Mouse (Mus musculus) limb, embryonic 10.5 days (tissue): ENCODE data around the gene Phlda3. TPM values are rescaled to one million over a fixed set of nuclear protein-coding genes. Genes with fewer than 3 reads are reported as not detected.

Experiments used
- DNase-seq: peaks from one replicate; pipeline ENCODE4 v3.0.0-alpha.2; 2017; ENCODE audit warnings: low spot score
- H3K27ac ChIP-seq: fragments of 300-500 bp; sonication (generic); 2 replicates; pipeline ENCODE4 v1.5.1; 2016; ENCODE audit warnings: mild to moderate bottlenecking
- H3K27me3 ChIP-seq: fragments of 300-500 bp; sonication (generic); 2 replicates; pipeline ENCODE4 v1.6.1; 2016; ENCODE audit warnings: low read depth, mild to moderate bottlenecking; ENCODE audit not compliant: poor library complexity, severe bottlenecking
- H3K36me3 ChIP-seq: fragments of 300-500 bp; sonication (generic); 2 replicates; pipeline ENCODE4 v1.6.1; 2016; ENCODE audit warnings: mild to moderate bottlenecking, moderate library complexity
- H3K4me1 ChIP-seq: fragments of 300-500 bp; sonication (generic); 2 replicates; pipeline ENCODE4 v1.6.1; 2016
- H3K4me3 ChIP-seq: fragments of 300-500 bp; sonication (generic); 2 replicates; pipeline ENCODE4 v1.5.1; 2016; ENCODE audit warnings: mild to moderate bottlenecking, moderate library complexity
- H3K9me3 ChIP-seq: fragments of 300-500 bp; sonication (generic); replicated peaks from 2 replicates; pipeline ENCODE4 v1.6.1; 2016; ENCODE audit warnings: mild to moderate bottlenecking
- WGBS: fragments of 180-500 bp; shearing (Covaris S2); methylation state at CpG from one replicate; pipeline ENCODE4 v1.1.7; 2016; 5-methylcytosine and 5-hydroxymethylcytosine counted together
- polyA plus RNA-seq: library from polyadenylated mRNA; unstranded; fragments of >200 nt; fragmentation: Nextera tagmentation; extraction: Ambion mirVana; gene quantifications from 2 replicates; pipeline ENCODE4 v1.2.1, GENCODE M21; 2016

Gene Phlda3
- polyA plus RNA-seq, 1 experiment from 2014 or later = 33.0 TPM

DNA sequence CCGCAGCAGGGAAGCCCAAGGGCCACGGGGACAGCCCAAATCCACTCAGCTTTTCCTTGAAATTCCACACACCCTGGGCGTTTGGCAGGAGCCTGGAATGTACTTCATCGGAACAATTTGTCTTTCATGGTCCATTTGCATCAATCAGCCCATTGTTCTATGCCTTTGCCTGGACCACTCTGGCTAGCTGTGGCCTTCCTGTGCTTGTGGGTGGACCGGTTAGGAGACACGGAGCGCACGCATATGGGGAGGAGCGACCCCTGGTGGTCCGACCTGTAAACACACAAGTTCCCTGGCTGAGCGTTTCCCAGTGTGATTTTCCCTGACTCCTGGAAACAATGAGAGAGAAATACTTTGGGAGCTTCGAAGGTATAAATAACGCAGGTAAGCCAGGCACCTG lies 15.3 kb downstream of the Phlda3 start:
- H3K27ac ChIP-seq = peak overlapping the region; percentile 57; the same call in 1 of the 2 replicates
- H3K36me3 ChIP-seq = no peaks in the 10 kb centered on the region
- H3K9me3 ChIP-seq = no peaks in the 10 kb centered on the region
- H3K4me3 ChIP-seq = no peak overlapping the region
- H3K4me1 ChIP-seq = peaks cover 34% of the 10 kb centered on the region
- H3K27me3 ChIP-seq = peaks cover 6% of the 10 kb centered on the region; the same call in 1 of the 2 replicates
- DNase-seq = peak; percentile 88
- 19% methylated on average over 13 of the region's 13 CpGs for WGBS

DNA sequence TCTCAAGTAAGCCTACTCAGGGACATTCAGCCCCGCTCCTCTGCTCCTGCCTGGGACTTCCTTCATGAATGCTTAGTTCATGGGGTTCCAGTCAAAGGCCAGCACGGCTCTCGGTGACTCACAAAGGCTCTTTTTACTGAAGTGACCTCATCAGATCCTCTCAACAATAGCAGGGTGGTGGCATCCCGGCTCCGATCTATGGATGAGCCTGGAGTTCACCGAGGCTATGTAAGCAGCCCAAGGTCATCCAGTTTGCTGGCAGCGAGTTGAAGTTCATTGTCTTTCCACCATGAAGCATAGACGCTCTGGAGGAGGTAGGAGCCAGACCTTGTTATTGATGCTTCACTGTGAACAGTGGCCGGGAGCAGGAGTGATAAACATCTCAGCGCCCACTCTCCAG lies 16.9 kb downstream of the Phlda3 start:
- Histone ChIP-seq H3K9me3 (no peaks in the 10 kb centered on the region), H3K27me3 (peaks cover 6% of the 10 kb centered on the region; the same call in 1 of the 2 replicates), H3K27ac (no peak overlapping the region), H3K4me3 (no peak overlapping the region), H3K4me1 (peaks cover 29% of the 10 kb centered on the region), H3K36me3 (no peaks in the 10 kb centered on the region)
- WGBS = 74% methylated on average over 10 of the region's 10 CpGs
- no peak for DNase-seq

DNA sequence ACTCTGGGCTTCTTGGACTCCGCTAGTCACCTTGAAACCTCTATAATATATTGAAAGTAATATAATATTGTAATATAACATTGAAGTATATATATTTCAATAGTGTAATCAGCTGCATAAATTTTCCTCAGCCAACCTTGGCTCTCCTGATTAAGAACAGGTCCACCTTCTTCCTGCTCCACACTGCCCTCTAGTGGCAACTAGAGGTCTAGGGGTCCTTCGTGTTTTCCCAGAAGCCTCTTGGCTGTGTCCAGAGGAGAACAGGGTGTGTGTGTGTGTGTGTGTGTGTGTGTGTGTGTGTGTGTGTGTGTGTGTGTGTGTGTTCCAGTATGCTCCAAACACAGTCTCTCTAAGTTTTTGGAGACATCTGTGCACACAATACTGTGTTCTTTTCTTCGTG lies 21.9 kb downstream of the Phlda3 start:
- 0 out of 2 replicates have a peak, but pooled peaks cover 3% of the 10 kb centered on the region for H3K27me3 ChIP-seq
- 49% methylated on average over 3 of the region's 3 CpGs for whole genome bisulfite sequencing
- peak; percentile 85 for DNase-seq
- no peaks in the 10 kb centered on the region for H3K36me3 ChIP-seq
- no peak overlapping the region for H3K4me3 ChIP-seq
- H3K9me3 ChIP-seq = no peaks in the 10 kb centered on the region
- peaks cover 13% of the 10 kb centered on the region for H3K4me1 ChIP-seq
- no peak overlapping the region for H3K27ac ChIP-seq

DNA sequence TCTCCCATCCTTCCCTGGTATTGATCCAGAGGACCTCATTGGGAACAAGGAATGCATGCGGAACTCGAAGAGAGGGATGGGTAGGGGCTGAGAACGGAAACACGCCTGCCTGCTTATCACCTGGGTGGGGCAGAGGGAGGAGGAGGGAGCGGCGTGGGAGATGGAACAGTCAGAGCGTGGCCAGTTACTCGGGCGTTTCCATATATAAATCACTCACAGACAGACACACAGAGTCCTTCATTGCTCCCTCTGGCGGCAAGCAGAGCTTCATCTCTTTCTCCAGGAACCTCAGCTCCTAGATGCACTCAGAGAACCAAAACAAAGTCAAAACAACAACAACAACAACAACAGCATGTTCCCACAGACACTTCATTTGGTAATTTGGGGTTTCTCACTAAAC lies 22.8 kb downstream of the Phlda3 start:
- Histone ChIP-seq H3K36me3 (no peaks in the 10 kb centered on the region), H3K4me1 (peaks cover 21% of the 10 kb centered on the region), H3K9me3 (no peaks in the 10 kb centered on the region), H3K27me3 (0 out of 2 replicates have a peak, but pooled peaks cover 11% of the 10 kb centered on the region), H3K27ac (no peak overlapping the region), H3K4me3 (no peak overlapping the region)
- WGBS = 23% methylated on average over 10 of the region's 10 CpGs
- DNase-seq = no peak

DNA sequence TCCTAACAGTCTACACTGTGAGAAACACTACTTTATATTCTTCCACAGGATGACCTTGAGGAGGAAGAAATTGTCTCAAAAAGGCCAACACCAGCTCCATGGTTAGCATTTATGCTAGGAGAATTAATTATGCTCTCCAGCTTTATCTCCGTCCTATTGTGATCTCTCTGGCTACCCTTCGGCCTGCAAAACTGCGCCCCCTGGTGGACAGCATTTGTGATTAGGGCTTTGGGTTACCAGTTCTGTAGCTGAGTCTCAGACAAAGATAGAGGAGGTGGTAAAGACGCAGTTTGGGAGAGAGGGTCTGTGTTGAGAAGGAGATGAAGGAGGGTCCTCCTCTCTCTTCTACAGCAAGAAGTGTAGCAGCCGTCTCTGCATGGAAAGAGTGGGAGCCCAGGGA lies 23.9 kb downstream of the Phlda3 start:
- no peaks in the 10 kb centered on the region for H3K9me3 ChIP-seq

DNA sequence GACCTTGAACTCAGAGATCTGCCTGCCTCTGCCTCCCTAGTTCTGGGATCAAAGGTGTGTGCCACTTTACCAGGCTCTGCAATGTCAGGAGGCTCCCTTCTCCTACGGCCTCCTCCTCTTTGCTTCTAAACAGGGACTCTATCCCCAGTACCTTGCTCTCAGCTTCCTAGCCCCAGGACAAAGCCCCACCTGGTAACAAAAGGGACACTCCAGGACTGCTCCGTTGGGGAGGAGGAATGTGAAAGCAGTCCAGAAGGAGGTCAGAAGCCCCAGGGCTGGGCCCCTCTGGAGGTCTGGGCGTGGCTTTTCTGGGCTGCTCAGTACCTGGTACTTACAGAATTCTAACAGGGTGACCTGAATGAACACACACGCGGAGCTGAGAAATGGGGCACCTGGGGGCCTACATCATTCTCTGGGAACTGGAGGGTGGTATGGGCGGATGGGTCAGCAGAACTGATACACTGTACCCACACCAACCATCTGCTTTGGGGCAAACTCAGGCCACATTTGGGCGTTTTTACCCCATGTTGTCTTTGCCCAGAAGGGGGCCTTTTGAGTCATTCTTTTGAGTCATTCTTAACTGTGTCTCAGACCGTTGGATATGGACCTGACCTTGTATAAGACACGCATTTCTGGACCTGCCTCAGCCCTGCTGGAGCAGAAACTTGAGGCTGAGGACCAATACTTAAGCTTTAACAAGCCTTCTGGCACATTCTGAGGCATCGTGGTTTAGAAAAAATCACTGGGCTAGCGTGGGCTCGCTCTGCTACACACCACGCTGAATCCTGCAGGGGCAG lies 26.4 kb downstream of the Phlda3 start:
- Histone ChIP-seq H3K27ac (no peak overlapping the region), H3K4me3 (no peak overlapping the region), H3K4me1 (peaks cover 36% of the 10 kb centered on the region), H3K36me3 (no peaks in the 10 kb centered on the region), H3K9me3 (no peaks in the 10 kb centered on the region), H3K27me3 (peaks cover 36% of the 10 kb centered on the region)
- 69% methylated on average over 13 of the region's 13 CpGs for WGBS
- no peak for DNase-seq

More for the DNA sequence above, 23.9 kb downstream of the Phlda3 start:
- DNase-seq = peak; percentile 90
- peaks cover 22% of the 10 kb centered on the region for H3K27me3 ChIP-seq
- H3K36me3 ChIP-seq = no peaks in the 10 kb centered on the region
- 10% methylated on average over 5 of the region's 5 CpGs for whole genome bisulfite sequencing
- no peak overlapping the region for H3K27ac ChIP-seq
- peaks cover 32% of the 10 kb centered on the region for H3K4me1 ChIP-seq
- no peak overlapping the region for H3K4me3 ChIP-seq

DNA sequence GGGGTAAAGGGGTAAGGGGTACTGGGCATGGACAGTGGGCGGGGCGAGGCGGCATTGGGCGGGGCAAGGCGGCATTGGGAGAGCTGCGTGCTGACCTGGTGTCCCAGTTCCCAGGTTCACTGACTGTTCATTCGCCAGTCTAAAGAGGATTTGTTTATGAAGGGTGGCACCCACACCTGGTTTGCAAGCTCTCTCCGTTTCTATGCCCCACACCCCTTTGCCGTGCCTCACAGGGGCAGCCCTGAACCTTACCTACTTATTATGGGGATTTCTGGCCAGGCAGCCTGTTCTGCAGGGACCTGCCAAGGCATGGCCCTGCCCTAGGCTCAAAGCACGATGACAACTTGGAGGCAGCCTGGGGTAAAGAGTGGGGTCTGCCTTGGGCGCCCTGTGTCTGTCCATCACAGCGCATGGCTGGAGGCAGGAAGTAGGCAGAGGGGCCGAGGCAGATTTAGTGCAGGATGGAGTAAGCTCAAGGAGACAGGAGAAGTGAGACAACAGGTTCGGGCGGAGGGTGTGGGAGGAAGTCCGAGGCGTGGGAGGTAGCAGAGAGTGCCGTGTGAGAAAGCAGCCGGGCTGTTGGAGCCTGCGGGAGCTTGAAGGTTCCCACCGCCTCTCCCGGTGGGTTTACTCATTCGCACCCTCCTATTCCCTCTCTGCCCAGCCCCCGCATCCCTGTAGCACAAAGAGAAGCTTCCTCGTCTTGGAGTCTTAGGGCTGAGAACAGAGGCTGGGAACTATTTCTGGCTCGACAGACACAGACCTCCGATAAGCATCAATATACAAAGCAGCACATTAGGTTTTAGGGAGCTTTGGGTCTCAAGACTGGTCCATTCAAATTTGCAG lies 27.7 kb downstream of the Phlda3 start:
- H3K36me3 ChIP-seq = no peaks in the 10 kb centered on the region
- 9% methylated on average over 27 of the region's 27 CpGs for WGBS
- peak overlapping the region; percentile 39 for H3K4me3 ChIP-seq
- DNase-seq = peak; percentile 58
- peaks cover 36% of the 10 kb centered on the region for H3K27me3 ChIP-seq
- H3K9me3 ChIP-seq = no peaks in the 10 kb centered on the region
- H3K27ac ChIP-seq = peak overlapping the region; percentile 32
- peaks cover 34% of the 10 kb centered on the region for H3K4me1 ChIP-seq

DNA sequence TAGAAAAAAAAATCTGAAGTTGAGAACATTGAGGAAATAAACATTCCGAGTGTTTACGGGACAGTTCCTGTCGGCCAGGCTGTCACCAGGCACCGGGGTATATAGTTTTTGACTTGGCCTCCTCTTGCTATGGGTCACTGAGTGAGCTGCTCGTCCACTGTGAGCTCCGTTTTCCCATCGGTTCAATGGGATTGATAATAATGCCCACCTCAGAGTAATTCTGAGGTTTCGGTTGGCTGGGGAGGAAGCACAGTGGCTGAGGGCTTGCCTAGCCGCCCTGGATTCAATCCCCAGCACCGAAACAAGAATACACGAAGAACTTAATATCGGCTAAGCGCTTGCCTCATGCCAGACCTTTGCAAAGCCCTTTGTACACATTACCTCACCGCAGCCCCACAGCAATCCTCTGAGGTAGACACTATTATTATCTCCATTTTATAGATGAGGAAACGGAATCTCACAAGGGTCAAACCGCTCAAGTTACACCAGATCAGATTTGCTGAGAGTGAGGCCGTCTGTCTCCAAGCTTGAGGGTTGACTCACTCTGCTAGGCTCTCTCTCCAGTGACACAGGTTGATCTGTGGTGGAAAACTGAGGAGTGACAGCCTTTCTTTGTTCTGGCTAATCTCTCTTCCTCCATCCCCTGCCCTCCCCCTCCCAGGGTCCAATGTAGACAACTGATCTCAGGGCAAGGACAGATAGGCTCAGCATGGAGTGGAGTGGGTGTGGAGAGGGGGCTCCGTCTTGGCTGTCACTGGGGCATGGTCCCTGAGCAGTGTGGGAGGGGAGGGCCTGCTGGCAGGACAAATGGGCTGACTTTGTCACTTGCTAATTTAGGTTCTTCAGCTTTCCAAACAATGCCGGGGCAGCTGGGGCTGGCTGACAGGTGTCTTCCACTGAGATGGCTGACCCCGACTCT lies 28.6 kb downstream of the Phlda3 start:
- H3K36me3 ChIP-seq = no peaks in the 10 kb centered on the region
- peak overlapping the region; percentile 39 for H3K4me3 ChIP-seq
- peaks cover 36% of the 10 kb centered on the region for H3K27me3 ChIP-seq
- 37% methylated on average over 20 of the region's 20 CpGs for WGBS
- H3K4me1 ChIP-seq = peaks cover 39% of the 10 kb centered on the region
- no peak for DNase-seq
- H3K9me3 ChIP-seq = no peaks in the 10 kb centered on the region
- peak overlapping the region; percentile 40 for H3K27ac ChIP-seq

DNA sequence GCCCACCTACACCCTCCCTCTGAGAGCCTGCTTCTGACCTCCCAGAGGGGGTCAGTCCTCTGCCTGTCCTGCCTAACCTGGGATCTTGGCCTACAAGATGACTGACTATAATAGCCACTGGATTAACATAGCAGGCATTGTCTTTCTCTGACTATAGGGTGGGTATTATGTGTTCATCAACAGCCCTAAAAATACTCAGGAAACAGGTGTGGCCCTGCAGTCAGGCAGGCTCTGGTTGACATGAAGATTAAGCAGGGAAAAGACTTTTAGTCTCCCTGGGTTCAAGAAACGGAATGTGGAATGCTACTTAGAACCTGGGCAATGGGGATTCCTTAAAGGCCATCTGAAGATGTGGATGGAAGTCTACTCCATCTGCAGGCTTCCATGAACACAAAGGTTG lies 32.6 kb downstream of the Phlda3 start:
- WGBS = 67% methylated on average over 1 of the region's 1 CpGs
- H3K4me1 ChIP-seq = peaks cover 48% of the 10 kb centered on the region
- no peaks in the 10 kb centered on the region for H3K9me3 ChIP-seq
- H3K27me3 ChIP-seq = peaks cover 30% of the 10 kb centered on the region
- H3K36me3 ChIP-seq = no peaks in the 10 kb centered on the region
- no peak overlapping the region for H3K4me3 ChIP-seq
- H3K27ac ChIP-seq = 0 out of 2 replicates have a peak overlapping the region, but pooled peaks have one; percentile 27
- DNase-seq = no peak

DNA sequence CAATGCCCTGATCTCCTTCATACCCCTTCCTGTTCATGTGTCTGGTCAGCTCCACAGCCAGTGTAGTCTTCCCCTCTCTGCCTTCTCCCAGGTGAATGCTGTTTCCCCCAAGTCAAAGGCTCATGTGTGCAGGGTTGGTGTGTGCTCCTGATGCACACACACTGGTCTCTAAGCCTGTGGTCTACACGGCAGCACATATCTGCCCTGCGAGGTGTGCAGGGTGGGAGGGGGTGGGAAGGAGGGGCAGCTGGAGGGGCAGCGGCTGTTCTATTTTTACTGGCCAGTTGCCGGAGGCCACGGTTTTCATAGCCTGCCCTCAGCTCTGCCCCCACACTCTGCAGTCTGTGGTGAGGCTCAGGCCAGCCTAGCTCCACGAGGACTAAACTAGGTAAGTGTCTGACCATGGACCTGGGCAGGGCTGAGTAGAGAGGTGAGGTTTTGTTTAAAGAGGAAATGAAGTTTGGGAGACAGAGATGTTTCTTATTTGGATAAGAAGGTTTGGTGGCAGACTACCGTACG lies 33.2 kb downstream of the Phlda3 start:
- 55% methylated on average over 8 of the region's 8 CpGs for WGBS
- DNase-seq = no peak
- H3K27ac ChIP-seq = peak overlapping the region; percentile 27; the same call in 1 of the 2 replicates

DNA sequence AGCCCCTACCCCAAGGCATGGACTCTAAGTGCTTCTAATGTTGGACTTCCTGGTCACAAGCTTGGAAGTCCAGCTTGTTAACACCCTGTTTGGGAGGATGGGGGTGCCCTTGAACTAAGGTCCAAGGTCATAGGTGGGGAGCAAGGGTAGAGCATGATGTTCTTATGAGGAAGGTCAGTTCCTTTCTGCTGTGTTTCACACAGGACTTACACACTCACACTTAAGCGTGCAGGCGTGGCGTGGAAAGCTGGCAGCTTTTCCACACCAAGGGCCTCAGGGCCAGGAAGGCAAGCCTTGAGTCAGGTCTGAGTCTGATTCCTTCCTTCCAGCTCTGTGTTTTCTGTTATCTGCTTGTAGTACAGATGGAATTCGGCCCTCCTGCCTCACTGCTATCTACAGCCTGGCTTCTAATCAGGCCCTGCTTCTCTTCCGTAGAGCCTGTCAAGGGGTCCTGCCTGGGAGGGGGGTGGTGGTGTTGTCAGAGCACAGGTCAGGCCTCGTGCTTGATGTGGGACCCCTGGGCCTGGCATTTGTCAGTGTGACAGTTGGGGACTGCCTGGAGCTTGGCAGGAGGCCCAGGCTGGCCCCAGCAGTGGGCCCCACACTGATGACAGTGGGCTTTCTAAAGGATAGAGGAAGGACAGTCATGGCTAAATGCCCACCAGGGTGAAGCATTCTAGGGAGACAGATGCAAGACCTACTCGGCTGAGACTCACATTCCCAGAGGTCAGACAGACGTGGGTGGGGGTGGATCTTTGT lies 34.5 kb downstream of the Phlda3 start:
- Histone ChIP-seq H3K4me1 (peaks cover 31% of the 10 kb centered on the region), H3K9me3 (no peaks in the 10 kb centered on the region), H3K4me3 (no peak overlapping the region), H3K27me3 (peaks cover 12% of the 10 kb centered on the region), H3K27ac (peak overlapping the region; percentile 54), H3K36me3 (no peaks in the 10 kb centered on the region)
- 39% methylated on average over 8 of the region's 8 CpGs for WGBS
- no peak for DNase-seq

More for the DNA sequence above, 33.2 kb downstream of the Phlda3 start:
- Histone ChIP-seq H3K9me3 (no peaks in the 10 kb centered on the region), H3K4me3 (no peak overlapping the region), H3K27me3 (peaks cover 24% of the 10 kb centered on the region), H3K4me1 (peaks cover 41% of the 10 kb centered on the region), H3K36me3 (no peaks in the 10 kb centered on the region)
